Mouse (Mus musculus) left cerebral cortex, postnatal 25 days (tissue): ENCODE data around the gene Jazf1. TPM values are rescaled to one million over a fixed set of nuclear protein-coding genes. Genes with fewer than 3 reads are reported as not detected.

Experiments used
- DNase-seq, 2 experiments: peaks; one replicate each; pipeline ENCODE4 v3.0.0; 2022; ENCODE audit warnings: low spot score in 2 of 2, mixed read lengths in 1 of 2
- intact Hi-C: fragments of 180-260 bp; cut with DNase I; formaldehyde crosslinking; loops from one replicate; pipeline ENCODE4 v1.15.1; 2025
- total RNA-seq, 2 experiments: library from RNA; stranded (reverse); gene quantifications; 2 replicates each; pipeline ENCODE4 v1.2.3; 2021

Gene Jazf1
- total RNA-seq, 2 experiments from 2014 or later: 32.8 to 35.3 TPM

DNA sequence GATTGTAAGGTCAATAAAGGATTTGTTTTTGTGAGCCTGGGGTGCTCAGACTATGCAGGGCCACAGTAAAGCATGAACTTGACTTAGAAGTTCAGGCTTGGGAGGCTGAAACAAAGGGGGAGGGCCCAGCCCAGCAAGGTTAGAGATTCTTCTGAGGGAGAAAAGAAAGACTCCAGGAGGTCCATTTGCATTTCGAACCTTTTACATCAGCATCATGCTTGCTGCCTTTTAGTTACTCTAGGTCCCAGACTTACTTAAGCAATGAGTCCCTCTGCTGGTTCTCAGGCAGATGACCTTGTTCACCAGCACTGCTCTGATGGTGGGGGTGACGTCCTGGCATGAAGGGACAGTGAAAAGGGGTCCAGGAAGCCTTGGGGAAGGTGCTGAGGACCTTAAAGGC is 197.1 kb downstream of the Jazf1 start:
- intact Hi-C loops: no loop called here
- DNase-seq: no peak

GRCm38 (mm10) chr6:52869252-52869651 is 199.2 kb downstream of the Jazf1 start:
- no peak for DNase-seq
- intact Hi-C loops: no loop called here

DNA sequence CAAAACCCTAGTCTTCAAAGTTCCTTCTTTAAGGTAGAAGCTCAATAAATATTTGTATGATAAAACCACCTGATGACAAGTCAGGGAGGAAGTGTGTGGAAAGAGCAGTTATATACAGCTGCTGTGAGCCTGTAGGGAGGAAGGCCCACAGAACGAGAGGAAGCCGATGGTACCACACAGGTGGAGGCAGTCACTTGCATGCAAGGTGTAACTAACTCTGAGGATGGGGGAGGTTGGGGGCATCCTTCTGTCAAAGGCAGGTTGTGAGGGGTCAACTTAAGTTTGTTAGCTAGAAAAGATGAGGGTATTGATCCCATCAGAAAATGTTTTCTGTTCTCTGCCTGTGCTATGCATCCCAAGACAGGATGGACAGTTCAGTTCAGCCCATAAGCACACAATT is 200.1 kb downstream of the Jazf1 start:
- intact Hi-C loops: no loop called here
- no peak for DNase-seq

GRCm38 (mm10) chr6:52861928-52862327 is 206.5 kb downstream of the Jazf1 start:
- DNase-seq: no peak
- intact Hi-C loops: no loop called here

DNA sequence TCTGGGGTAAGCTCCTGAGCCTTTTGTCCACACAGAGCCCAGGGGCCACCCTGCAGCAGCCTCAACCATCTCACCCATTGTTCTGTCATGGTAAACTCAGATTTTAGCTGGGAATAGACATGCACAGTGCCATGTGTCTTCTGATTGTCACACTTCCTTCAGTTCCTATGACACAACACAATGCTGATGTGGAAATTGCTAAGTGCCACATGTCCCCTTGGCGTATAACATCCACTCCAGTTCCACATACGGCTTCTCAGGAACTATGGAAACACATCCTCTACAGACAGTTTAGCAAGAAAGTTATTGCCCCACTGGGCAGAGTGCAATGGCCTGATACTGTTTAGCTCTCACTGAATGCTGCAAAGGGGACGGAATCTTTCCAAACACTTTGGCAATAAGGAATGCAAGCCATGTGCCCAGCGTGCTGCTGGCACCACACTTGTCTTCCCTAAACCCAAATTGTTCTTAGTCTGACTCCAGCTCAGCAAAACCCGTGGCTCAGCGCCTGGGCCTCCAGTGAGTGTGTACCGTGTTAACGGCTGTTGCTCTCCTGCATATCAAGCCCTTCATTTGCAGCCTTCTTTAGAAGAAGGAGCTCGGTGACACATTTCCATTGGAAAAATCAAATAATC is 207.1 kb downstream of the Jazf1 start:
- DNase-seq: peak in 1 of 2 experiments; percentile 35
- intact Hi-C loops: no loop called here

GRCm38 (mm10) chr6:52860713-52861112 is 207.7 kb downstream of the Jazf1 start:
- intact Hi-C loops: no loop called here

GRCm38 (mm10) chr6:52858911-52859431 is 209.5 kb downstream of the Jazf1 start:
- intact Hi-C loops: no loop called here

More at GRCm38 (mm10) chr6:52860713-52861112, 207.7 kb downstream of the Jazf1 start:
- DNase-seq: no peak

GRCm38 (mm10) chr6:52852404-52853107 is 215.9 kb downstream of the Jazf1 start:
- intact Hi-C loops: no loop called here
- DNase-seq: no peak

More at GRCm38 (mm10) chr6:52858911-52859431, 209.5 kb downstream of the Jazf1 start:
- no peak for DNase-seq

DNA sequence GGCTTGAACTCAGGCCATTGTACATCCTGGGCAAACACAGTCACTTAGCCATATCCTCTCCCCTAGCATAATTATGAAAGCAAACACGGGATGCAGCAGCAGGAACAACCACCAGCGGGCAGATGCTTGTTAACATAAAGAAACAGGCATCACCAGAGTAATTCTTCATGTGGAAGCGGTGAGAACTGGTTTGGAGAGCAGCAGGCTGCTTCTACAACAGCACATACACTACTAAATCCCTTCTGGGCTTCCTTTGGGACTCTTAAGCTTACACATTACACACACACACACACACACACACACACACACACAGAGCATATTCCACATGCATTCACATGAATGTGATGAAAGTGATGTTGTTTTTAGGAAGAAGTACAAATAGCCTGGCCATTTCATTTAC is 216.5 kb downstream of the Jazf1 start:
- no peak for DNase-seq
- intact Hi-C loops: no loop called here

DNA sequence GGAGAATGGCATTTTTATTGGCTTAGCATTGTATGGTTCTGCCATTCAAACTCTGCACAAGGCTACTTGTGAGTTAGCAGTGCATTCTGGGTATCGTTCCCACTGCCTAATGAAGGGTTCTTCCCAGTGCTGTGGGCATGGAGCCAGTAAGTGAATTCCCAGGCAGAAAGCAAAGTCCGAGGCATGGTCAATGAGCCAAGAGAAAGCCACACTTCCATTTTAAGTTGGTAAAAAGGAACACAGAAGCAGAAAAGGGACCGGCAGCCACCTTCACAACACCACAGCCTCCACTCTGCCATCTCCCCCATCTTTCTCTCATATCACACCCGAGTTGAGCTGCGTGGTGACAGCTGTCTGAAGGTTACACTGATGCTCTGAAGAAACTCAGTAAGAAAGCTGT is 217.4 kb downstream of the Jazf1 start:
- peak; percentile 36 to 58 for DNase-seq
- intact Hi-C loops: no loop called here

DNA sequence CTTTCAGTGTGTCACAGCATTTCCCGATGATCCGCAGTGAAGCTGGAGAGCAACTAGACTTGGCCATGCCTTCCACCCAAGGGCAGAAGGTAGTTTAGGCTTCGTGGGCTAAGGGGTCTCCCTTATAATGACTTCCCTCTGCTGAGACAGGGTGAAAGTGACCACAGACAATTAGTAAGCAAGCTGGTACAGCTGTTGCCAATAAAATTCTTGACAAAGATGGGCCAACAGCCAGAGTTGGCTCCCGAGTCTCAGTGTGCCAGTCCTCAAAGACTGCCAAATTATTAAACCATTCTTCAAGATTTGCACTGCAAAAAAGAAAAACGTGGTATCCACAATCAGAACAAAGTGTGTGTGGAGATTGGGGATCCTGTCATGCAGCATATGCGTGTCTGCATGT is 220.2 kb downstream of the Jazf1 start:
- intact Hi-C loops: no loop called here

DNA sequence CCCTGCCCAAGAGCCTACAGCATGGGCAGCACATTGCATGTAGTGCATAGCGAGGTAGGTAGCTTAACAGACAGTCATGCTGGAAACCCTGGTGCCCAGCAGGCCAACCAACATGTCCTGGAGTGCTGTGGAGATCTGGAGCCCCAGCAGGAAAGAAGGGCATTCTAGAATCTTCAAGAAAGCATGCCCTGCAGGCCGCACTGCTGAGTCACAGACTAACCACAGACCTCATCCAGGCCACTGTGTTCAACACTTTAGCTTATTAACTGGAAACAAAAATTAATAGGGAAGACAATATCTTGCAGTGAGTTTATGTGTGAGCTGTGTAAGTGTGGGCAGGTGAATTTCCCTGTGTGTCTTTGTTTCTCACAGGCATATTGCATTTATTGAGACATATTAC is 222.1 kb downstream of the Jazf1 start:
- intact Hi-C loops: no loop called here

More for the DNA sequence above, 220.2 kb downstream of the Jazf1 start:
- DNase-seq: no peak

DNA sequence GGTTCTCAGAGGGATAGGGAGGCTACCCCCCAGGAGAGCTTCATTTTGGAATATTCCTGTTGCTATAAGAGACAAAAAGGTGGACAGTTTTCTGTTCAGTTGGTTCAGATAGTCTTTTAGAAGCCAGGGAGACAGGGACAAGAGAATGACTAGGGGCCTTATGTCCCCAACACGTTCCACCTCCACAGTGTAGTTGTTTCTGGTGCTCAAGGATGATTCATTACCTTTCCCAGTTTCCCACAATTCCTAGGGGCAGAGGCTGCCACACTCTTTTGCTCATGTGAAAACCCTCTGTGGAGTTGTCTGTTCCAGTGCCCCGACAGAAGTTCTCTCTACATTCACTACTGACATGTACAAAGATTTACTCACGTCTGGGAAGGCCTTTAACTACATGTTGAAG is 223.7 kb downstream of the Jazf1 start:
- intact Hi-C loops: no loop called here
- DNase-seq: peak in 1 of 2 experiments; percentile 56

More for the DNA sequence above, 222.1 kb downstream of the Jazf1 start:
- no peak for DNase-seq

- intact Hi-C loops: loop anchor here (2.0 kb wide), 1 partner anchor 76 kb away; no protein-coding TSS in a partner anchor
- DNase-seq: no peak
Observed at GRCm38 (mm10) chr6:52843027-52843426, 225.4 kb downstream of the Jazf1 start.

- no peak for DNase-seq
- intact Hi-C loops: loop anchor here (2.0 kb wide), 1 partner anchor 76 kb away; no protein-coding TSS in a partner anchor
Observed at GRCm38 (mm10) chr6:52842598-52842997, 225.8 kb downstream of the Jazf1 start.

GRCm38 (mm10) chr6:52841611-52842010 is 226.8 kb downstream of the Jazf1 start:
- intact Hi-C loops: loop anchor here (2.0 kb wide), 1 partner anchor 77 kb away; no protein-coding TSS in a partner anchor
- DNase-seq: no peak

DNA sequence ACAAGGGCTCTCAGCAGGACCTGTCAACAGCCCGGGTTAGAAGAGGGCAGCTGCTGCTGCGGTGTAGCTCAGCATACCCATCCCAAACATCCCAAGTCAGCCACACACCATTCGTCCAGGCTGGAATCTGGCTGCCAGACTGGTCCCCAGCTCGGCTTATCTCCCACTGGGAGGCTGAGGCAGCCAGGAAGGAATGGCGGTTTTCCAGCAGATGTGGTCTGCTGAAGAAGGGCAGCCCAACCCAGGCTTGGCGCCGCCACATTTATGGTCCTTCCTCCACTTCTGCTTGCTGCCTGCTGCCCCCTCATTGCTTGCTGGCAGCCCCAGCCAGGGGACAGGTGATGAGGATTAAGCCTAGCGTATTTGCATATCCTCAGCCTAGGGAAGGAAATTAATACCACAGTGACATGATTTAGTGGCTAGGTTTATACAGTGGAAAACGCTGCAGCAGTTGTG is 227.8 kb downstream of the Jazf1 start:
- intact Hi-C loops: no loop called here

DNA sequence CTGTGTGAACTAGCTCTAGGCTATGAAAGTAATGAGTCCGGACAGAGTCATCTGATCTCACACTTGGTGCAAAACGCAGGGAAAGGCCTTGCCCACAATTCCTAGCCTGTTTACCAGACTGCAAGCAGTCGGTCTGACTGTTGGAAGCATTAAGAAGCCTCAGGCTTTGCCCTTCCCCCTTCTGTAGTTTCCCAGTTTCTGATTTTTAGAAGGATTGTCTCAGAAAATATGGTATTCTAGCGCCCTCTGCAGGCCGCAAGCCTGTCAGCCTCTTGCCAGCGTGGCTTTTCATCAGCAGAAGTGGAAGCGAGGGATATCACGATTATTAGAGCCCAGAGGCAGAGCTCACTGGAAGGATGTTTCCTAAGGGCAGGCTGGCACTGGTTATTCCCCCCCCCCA is 229.7 kb downstream of the Jazf1 start:
- DNase-seq: peak; percentile 87 to 90
- intact Hi-C loops: loop anchor here (2.0 to 10.0 kb wide), 4 partner anchors 116 to 582 kb away; no protein-coding TSS in a partner anchor

More for the DNA sequence above, 227.8 kb downstream of the Jazf1 start:
- no peak for DNase-seq

DNA sequence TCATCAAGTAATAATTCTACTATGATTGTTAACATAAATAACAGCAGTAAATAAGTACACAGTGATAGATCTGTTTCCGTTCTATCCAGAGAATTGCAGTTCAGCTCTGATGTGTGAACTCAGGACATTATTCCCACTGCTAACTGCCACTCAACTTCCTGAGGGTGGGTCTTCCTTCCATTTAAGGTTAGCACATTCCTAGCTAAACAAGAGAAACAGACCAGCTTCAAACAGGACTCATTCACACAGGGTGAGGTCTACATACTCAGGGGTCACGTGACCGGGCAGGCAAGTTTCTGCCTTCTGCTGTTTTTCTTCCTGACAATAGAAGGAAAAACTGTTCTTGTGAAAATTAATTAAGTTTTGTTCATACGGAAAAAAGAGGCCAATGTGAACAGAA is 230.6 kb downstream of the Jazf1 start:
- no peak for DNase-seq

DNA sequence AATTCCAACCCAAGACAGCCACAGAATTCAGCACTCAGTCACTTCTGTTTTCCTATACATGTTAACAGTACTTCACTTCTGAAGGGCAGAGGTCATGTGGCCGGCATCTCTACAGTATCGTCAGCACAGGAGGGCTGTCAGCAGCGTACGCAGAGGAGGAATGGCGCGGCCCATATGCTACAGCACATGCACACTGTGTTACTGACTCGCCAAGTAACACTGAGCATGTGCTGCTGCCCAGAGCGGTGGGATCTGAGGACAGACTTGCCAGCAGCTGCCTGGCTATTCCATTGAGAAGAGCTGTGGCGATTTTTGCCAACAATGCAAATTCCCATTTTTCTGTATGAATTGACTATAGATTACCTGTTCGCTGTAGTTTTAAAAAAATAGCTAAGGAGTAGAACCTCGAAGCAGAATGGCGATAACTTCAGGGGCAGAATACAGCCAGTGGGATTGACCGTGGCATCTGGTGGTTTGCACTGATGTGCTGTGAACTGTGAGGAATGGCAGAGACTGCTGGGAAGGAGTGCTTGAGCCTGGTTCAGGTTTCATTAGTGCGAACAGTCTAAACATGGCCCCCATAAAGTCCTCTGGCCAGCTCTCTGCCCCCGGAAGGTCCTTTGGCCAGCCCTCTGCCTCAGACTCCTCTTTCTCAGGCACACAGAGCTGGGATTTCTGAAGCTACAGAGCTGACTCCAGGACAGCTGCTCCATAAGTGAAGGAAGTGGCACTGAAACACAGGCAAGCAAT is 232.1 kb downstream of the Jazf1 start:
- intact Hi-C loops: loop anchor here (5.0 to 10.0 kb wide), 3 partner anchors 114 to 232 kb away; no protein-coding TSS in a partner anchor
- DNase-seq: peak in 1 of 2 experiments; percentile 41

More for the DNA sequence above, 230.6 kb downstream of the Jazf1 start:
- intact Hi-C loops: loop anchor here (2.0 to 10.0 kb wide), 4 partner anchors 115 to 581 kb away; no protein-coding TSS in a partner anchor
